Mouse (Mus musculus) CH12.LX (cell line): ENCODE results near the gene Olfr95. TPM values are rescaled to one million over a fixed set of nuclear protein-coding genes. Genes with fewer than 3 reads are reported as not detected.

Experiments used
- DNase-seq: peaks from one replicate; pipeline ENCODE4 v3.0.0-alpha.2; 2013; ENCODE audit errors: extremely low read depth
- H3K27ac ChIP-seq: 2 replicates; pipeline ENCODE4 v1.5.1; 2012; ENCODE audit warnings: low read depth, mild to moderate bottlenecking, control low read depth, moderate library complexity; ENCODE audit not compliant: insufficient read depth
- H3K27me3 ChIP-seq: replicated peaks from 2 replicates; pipeline ENCODE3; 2012; ENCODE audit warnings: inconsistent platforms
- H3K36me3 ChIP-seq, 2 experiments: replicated peaks in 1 of 2; 2 replicates each; pipeline versions ENCODE3 to v1.6.1; 2012; ENCODE audit warnings: inconsistent platforms in 1 of 2, low read length in 1 of 2, mild to moderate bottlenecking in 1 of 2, mixed read lengths in 1 of 2, moderate library complexity in 1 of 2; ENCODE audit not compliant: control insufficient read depth in 1 of 2, insufficient read depth in 1 of 2
- H3K4me1 ChIP-seq, 2 experiments: 2 replicates each; pipeline ENCODE4 v1.6.1; 2012; ENCODE audit warnings: inconsistent platforms in 1 of 2, moderate library complexity in 1 of 2; ENCODE audit not compliant: insufficient read depth in 2 of 2, control insufficient read depth in 1 of 2
- H3K4me2 ChIP-seq: 2 replicates; pipeline ENCODE4 v1.6.1; 2012; ENCODE audit warnings: low read depth, mild to moderate bottlenecking, control low read depth; ENCODE audit not compliant: poor library complexity, insufficient read depth, severe bottlenecking
- H3K4me3 ChIP-seq, 3 experiments: fragments of 150-350 bp in 1 of 3; sonication (generic) in 1 of 3; replicated peaks in 1 of 3; 2 replicates each; pipeline versions ENCODE3 to v1.5.1; 2011 to 2012; ENCODE audit warnings: low read depth in 2 of 3, low read length in 2 of 3, mild to moderate bottlenecking in 2 of 3, moderate library complexity in 2 of 3, control low read depth in 1 of 3, improper control_type of control experiment in 1 of 3, inconsistent platforms in 1 of 3, mixed read lengths in 1 of 3; ENCODE audit not compliant: poor library complexity in 1 of 3
- H3K79me2 ChIP-seq: replicated peaks from 2 replicates; pipeline ENCODE4 v1.6.1; 2012; ENCODE audit warnings: mild to moderate bottlenecking, moderate library complexity; ENCODE audit not compliant: control insufficient read depth, poor library complexity, insufficient read depth, severe bottlenecking; ENCODE audit errors: extremely low read depth
- H3K9ac ChIP-seq: 2 replicates; pipeline ENCODE4 v1.6.1; 2012; ENCODE audit warnings: low read depth, mild to moderate bottlenecking, control low read depth, moderate library complexity; ENCODE audit not compliant: insufficient read depth
- H3K9me3 ChIP-seq: replicated peaks from 2 replicates; pipeline ENCODE3; 2012; ENCODE audit warnings: low read length, inconsistent platforms, mixed read lengths
- BHLHE40 ChIP-seq: IDR thresholded peaks from 2 replicates; pipeline ENCODE4 v1.6.1; 2011; ENCODE audit warnings: mild to moderate bottlenecking, low read depth, low read length, improper control_type of control experiment
- CHD1 ChIP-seq: IDR thresholded peaks from 2 replicates; pipeline ENCODE4 v1.6.1; 2012; ENCODE audit warnings: low read depth, low read length, improper control_type of control experiment, inconsistent platforms
- CHD2 ChIP-seq: IDR thresholded peaks from 2 replicates; pipeline ENCODE4 v1.6.1; 2011; ENCODE audit warnings: low read length, improper control_type of control experiment
- EP300 ChIP-seq: IDR thresholded peaks from 2 replicates; pipeline ENCODE4 v1.6.1; 2011; ENCODE audit warnings: low read length, improper control_type of control experiment
- ETS1 ChIP-seq: conservative IDR thresholded peaks from 2 replicates; pipeline ENCODE4 v1.6.1; 2012; ENCODE audit warnings: low read depth, mild to moderate bottlenecking, inconsistent platforms, low read length, improper control_type of control experiment, moderate library complexity
- IRF4 ChIP-seq: IDR thresholded peaks from 2 replicates; pipeline ENCODE4 v1.6.1; 2014; ENCODE audit warnings: low read depth, mild to moderate bottlenecking, inconsistent platforms, low read length, improper control_type of control experiment
- JUN ChIP-seq: IDR thresholded peaks from 2 replicates; pipeline ENCODE4 v1.6.1; 2011; ENCODE audit warnings: low read depth, mild to moderate bottlenecking, low read length, improper control_type of control experiment, moderate library complexity; ENCODE audit not compliant: insufficient read depth
- JUND ChIP-seq: conservative IDR thresholded peaks from 2 replicates; pipeline ENCODE4 v1.6.1; 2011; ENCODE audit warnings: low read depth, low read length, improper control_type of control experiment
- MEF2A ChIP-seq: IDR thresholded peaks from 2 replicates; pipeline ENCODE4 v1.6.1; 2014; ENCODE audit warnings: low read depth, mild to moderate bottlenecking, inconsistent platforms, low read length, improper control_type of control experiment, borderline replicate concordance
- RCOR1 ChIP-seq: conservative IDR thresholded peaks from 2 replicates; pipeline ENCODE4 v1.6.1; 2012; ENCODE audit warnings: low read depth, mild to moderate bottlenecking, inconsistent platforms, low read length, improper control_type of control experiment
- TBP ChIP-seq: conservative IDR thresholded peaks from 2 replicates; pipeline ENCODE4 v1.6.1; 2011; ENCODE audit warnings: low read depth, low read length, improper control_type of control experiment
- TCF12 ChIP-seq: IDR thresholded peaks from 2 replicates; pipeline ENCODE4 v1.6.1; 2014; ENCODE audit warnings: low read depth, mild to moderate bottlenecking, inconsistent platforms, low read length, improper control_type of control experiment
- UBTF ChIP-seq: IDR thresholded peaks from 2 replicates; pipeline ENCODE4 v1.6.1; 2012; ENCODE audit warnings: low read depth, mild to moderate bottlenecking, inconsistent platforms, low read length, improper control_type of control experiment, moderate library complexity
- USF1 ChIP-seq: IDR thresholded peaks from 2 replicates; pipeline ENCODE4 v1.6.1; 2014; ENCODE audit warnings: low read depth, mild to moderate bottlenecking, inconsistent platforms, low read length, improper control_type of control experiment
- USF2 ChIP-seq: conservative IDR thresholded peaks from 2 replicates; pipeline ENCODE4 v1.6.1; 2011; ENCODE audit warnings: low read depth, low read length, improper control_type of control experiment
- ZMIZ1 ChIP-seq: IDR thresholded peaks from 2 replicates; pipeline ENCODE4 v1.6.1; 2012; ENCODE audit warnings: low read depth, mild to moderate bottlenecking, inconsistent platforms, low read length, improper control_type of control experiment
- dilution Hi-C: fragments of 300-500 bp; cut with MboI; formaldehyde crosslinking; loops from 2 replicates; pipeline ENCODE4 v1.14.3; 2020; ENCODE audit warnings: low sequenced_read_pairs; ENCODE audit not compliant: extremely low pct_unique_long_range_greater_than_20kb, extremely low pct_ligation_motif_present
- in situ Hi-C: fragments of 300-500 bp; cut with MboI; formaldehyde crosslinking; loops from 3 replicates; pipeline ENCODE4 v1.14.3; 2019; ENCODE audit warnings: low sequenced_read_pairs, low pct_ligation_motif_present, low pct_unique_long_range_greater_than_20kb, mixed read lengths
- polyA plus RNA-seq: library from polyadenylated mRNA; unstranded; fragments of >175 nt; gene quantifications from 2 replicates; pipeline ENCODE4 v1.2.1, GENCODE M21; 2012; ENCODE audit warnings: low read depth; ENCODE audit not compliant: insufficient read length
- total RNA-seq, 2 experiments: library from RNA; depleted of rRNA; stranded (reverse); fragments of 300-350 nt in 1 of 2; fragments of >200 nt in 1 of 2; gene quantifications; 2 replicates each; pipeline ENCODE4 v1.2.3; 2012 to 2014

The Olfr95 gene
- total and polyA plus RNA-seq, 3 experiments: not detected

DNA sequence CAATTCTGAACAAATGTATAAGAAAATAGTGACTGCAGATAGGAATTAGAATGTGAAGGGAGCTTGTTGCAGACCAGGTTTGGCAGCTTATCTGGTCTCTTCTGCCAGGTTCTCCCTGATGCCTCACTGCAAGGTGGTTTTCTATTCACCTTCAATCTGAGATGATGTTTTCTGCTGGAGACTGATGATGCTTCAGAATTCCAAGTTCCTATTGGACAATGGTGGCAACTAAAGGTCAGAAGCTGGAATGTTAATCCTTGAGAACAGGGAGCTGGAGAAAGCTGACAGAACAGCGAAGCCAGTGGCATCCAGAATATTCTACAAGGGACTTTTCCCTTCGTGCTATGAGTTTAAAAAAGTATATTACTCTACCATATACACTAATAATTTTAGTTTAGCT lies 22.2 kb downstream of the Olfr95 start:
- dilution Hi-C loops (no loop called here), in situ Hi-C loops (no loop called here)
- Histone ChIP-seq H3K27ac (no peak overlapping the region), H3K4me1 (no peaks in the 10 kb centered on the region; a peak in 1 of 4 replicates), H3K4me3 (no peak overlapping the region), H3K27me3 (peaks cover 2% of the 10 kb centered on the region), H3K9ac (no peak overlapping the region), H3K9me3 (no peaks in the 10 kb centered on the region), H3K79me2 (no peaks in the 10 kb centered on the region), H3K36me3 (no peaks in the 10 kb centered on the region), H3K4me2 (no peak overlapping the region)
- peak; percentile 13 for DNase-seq
- TF ChIP-seq CHD2: peak; percentile 41; the same call in 1 of the 2 replicates
- TF ChIP-seq TCF12: no peak

- peak; percentile 46 for DNase-seq
- Histone ChIP-seq H3K79me2 (no peaks in the 10 kb centered on the region), H3K27ac (no peak overlapping the region; the same call in 1 of the 2 replicates), H3K4me1 (peaks cover 0 to 3% of the 10 kb centered on the region in 2 experiments; a peak in 1 of 4 replicates), H3K27me3 (no peaks in the 10 kb centered on the region), H3K4me2 (peak overlapping the region; percentile 34; the same call in 1 of the 2 replicates), H3K9me3 (no peaks in the 10 kb centered on the region), H3K36me3 (no peaks in the 10 kb centered on the region), H3K9ac (no peak overlapping the region), H3K4me3 (no peak overlapping the region)
- dilution Hi-C loops (no loop called here), in situ Hi-C loops (no loop called here)
- TF ChIP-seq RCOR1 (no peak), CHD1 (peak; percentile 88; the same call in 1 of the 2 replicates), USF1 (no peak), UBTF (peak; percentile 95), TCF12 (0 out of 2 replicates have a peak, but pooled peaks have one; percentile 42), MEF2A (peak; percentile 92), EP300 (peak; percentile 58), JUND (peak; percentile 59; the same call in 1 of the 2 replicates), ZMIZ1 (no peak), USF2 (no peak), JUN (peak; percentile 85), BHLHE40 (peak; percentile 29; the same call in 1 of the 2 replicates), IRF4 (peak; percentile 88), TBP (peak; percentile 96), ETS1 (peak; percentile 81)
Measured at GRCm38 (mm10) chr17:37185474-37185873, 27.4 kb downstream of the Olfr95 start.
